Mouse (Mus musculus): ENCODE data around the gene Tctn1.

Tctn1 gene

GRCm38 (mm10) chr5:122246547-122247167 is 17.6 kb downstream of the Tctn1 start:
- no peak for DNase-seq (ENCODE audit: low spot score)

GRCm38 (mm10) chr5:122245186-122245585 is 19.1 kb downstream of the Tctn1 start:
- DNase-seq (ENCODE audit: low spot score), result no peak

- no peak for DNase-seq (ENCODE audit: low spot score)
Measured at GRCm38 (mm10) chr5:122243781-122244523, 20.3 kb downstream of the Tctn1 start.

GRCm38 (mm10) chr5:122242521-122243123 is 21.6 kb downstream of the Tctn1 start:
- DNase-seq (ENCODE audit: low spot score), result no peak

GRCm38 (mm10) chr5:122240989-122241388 is 23.3 kb downstream of the Tctn1 start:
- DNase-seq (ENCODE audit: low spot score), result no peak

GRCm38 (mm10) chr5:122240521-122240920 is 23.7 kb downstream of the Tctn1 start:
- DNase-seq (ENCODE audit: low spot score), result no peak

- DNase-seq (ENCODE audit: low spot score), result no peak
Measured at GRCm38 (mm10) chr5:122239618-122240017, 24.6 kb downstream of the Tctn1 start.

- DNase-seq (ENCODE audit: low spot score), result no peak
Measured at GRCm38 (mm10) chr5:122237200-122237599, 27.1 kb downstream of the Tctn1 start.

- no peak for DNase-seq (ENCODE audit: low spot score)
Measured at GRCm38 (mm10) chr5:122235196-122235836, 28.9 kb downstream of the Tctn1 start.

- DNase-seq (ENCODE audit: low spot score), result no peak
Measured at GRCm38 (mm10) chr5:122234319-122235195, 29.7 kb downstream of the Tctn1 start.

- no peak for DNase-seq (ENCODE audit: low spot score)
Measured at GRCm38 (mm10) chr5:122233695-122234094, 30.6 kb downstream of the Tctn1 start.

- no peak for DNase-seq (ENCODE audit: low spot score)
Measured at GRCm38 (mm10) chr5:122233077-122233581, 31.1 kb downstream of the Tctn1 start.

- DNase-seq (ENCODE audit: low spot score), result no peak
Measured at GRCm38 (mm10) chr5:122232004-122232403, 32.3 kb downstream of the Tctn1 start.

- DNase-seq (ENCODE audit: low spot score), result no peak
Measured at GRCm38 (mm10) chr5:122231431-122231830, 32.8 kb downstream of the Tctn1 start.

- no peak for DNase-seq (ENCODE audit: low spot score)
Measured at GRCm38 (mm10) chr5:122230816-122231215, 33.4 kb downstream of the Tctn1 start.

- DNase-seq (ENCODE audit: low spot score), result no peak
Measured at GRCm38 (mm10) chr5:122228772-122229171, 35.5 kb downstream of the Tctn1 start.

- no peak for DNase-seq (ENCODE audit: low spot score)
Measured at GRCm38 (mm10) chr5:122228271-122228765, 35.9 kb downstream of the Tctn1 start.

- DNase-seq (ENCODE audit: low spot score), result no peak
Measured at GRCm38 (mm10) chr5:122224291-122224690, 40.0 kb downstream of the Tctn1 start.

GRCm38 (mm10) chr5:122221085-122221484 is 43.2 kb downstream of the Tctn1 start:
- no peak for DNase-seq (ENCODE audit: low spot score)

GRCm38 (mm10) chr5:122219655-122220629 is 44.3 kb downstream of the Tctn1 start:
- DNase-seq (ENCODE audit: low spot score), result no peak
